Mouse (Mus musculus): ENCODE measurements at regions not wholly inside any gene's neighbourhood (a gene's known extent, or its start where the extent isn't known, plus 50 kb on each side); places are given as distances from the start of the nearest gene placed in this dataset.

DNA sequence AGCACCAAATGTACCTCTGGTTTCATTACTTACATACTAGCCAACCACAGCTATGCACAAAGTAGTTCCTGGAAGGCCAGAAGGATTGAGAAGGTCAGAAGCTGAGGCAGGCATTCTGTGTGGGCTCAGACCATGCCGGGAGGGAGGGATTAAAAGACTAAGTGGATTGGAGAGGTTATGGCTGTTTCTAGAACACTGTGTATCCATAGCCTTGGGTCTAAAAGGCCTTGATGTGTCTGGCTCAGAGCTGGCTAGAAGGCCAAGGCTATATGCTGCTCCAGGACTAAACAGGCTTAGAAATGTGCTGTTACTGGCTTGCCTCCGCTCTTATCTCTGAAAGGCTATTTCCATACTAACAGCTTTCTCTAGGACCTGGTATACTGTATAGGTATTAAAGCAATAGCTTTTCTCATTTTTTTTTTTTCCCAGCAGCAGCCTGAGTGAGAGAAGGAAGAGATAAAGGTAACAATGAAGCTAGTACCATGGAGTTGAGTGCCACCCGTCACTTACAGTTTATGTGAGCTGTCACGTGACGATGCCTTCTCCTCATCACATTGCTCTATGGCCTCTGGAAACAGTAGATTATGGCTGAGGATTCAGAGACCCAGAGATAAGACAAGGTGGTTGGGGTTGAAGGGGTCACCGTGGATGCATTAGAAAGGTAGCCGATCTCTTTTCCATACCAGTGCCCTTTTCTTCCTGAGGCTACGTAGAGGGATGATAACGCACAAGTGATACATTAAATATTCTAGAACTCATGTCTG is 59.4 kb upstream of the Fshb start:
- TF ChIP-seq CTCF (IDR thresholded peaks at IDR 0.05; ENCODE audit: low read depth) (no peak), EP300 (optimal IDR thresholded peaks at IDR 0.05) (no peak)
